Mouse (Mus musculus): ENCODE measurements at regions not wholly inside any gene's neighbourhood (a gene's known extent, or its start where the extent isn't known, plus 50 kb on each side); places are given as distances from the start of the nearest gene placed in this dataset.
A peak's percentile ranks its signal among the peaks of the same experiment; 100 is the strongest.
"Not testable (repeated sequence)": the region's sequence is repeated elsewhere in the genome, so short reads cannot be mapped to it uniquely, and the experiment has no call there.

- peaks cover 6% of the 10 kb centered on the region for H3K9me3 ChIP-seq
- no peak overlapping the region for H3K4me2 ChIP-seq (replicated peaks)
- no peaks in the 10 kb centered on the region for H3K27me3 ChIP-seq
- H3K4me3 ChIP-seq = no peak overlapping the region
- ATAC-seq (ENCODE audit: low FRiP score, low read depth) = no peak
- H3K4me1 ChIP-seq = peaks cover 19% of the 10 kb centered on the region; the same call in 1 of the 2 replicates
- no peaks in the 10 kb centered on the region for H3K36me3 ChIP-seq
- H3K27ac ChIP-seq = no peak overlapping the region
- H3K9ac ChIP-seq = no peak overlapping the region
- WGBS = 71% methylated on average over 1 of the region's 1 CpGs
Measured at GRCm38 (mm10) chr6:31130522-31130921, 171.6 kb upstream of the Klf14 start.

DNA sequence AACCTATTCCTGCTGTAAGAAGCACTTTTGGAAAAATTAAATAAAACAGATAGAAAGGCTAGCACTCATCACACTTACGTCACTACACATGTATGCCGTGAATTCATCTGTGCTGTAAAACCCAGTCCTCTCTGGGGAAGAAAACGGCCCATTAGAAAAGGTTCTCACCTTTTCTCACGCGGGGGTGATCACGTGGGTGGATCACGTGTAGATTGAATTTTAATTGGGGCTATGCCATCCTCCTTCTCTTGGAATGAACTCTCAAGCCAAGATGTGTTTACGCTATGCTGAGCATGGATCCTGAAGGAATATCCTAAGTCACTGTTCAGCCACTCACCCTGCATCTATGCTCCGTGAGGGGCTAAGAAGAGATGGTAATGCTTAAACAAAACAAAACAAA, 172.8 kb upstream of the Klf14 start:
- 72% methylated on average over 9 of the region's 9 CpGs for WGBS
- ATAC-seq (ENCODE audit: low FRiP score, low read depth) = no peak
- Histone ChIP-seq H3K4me3 (no peak overlapping the region), H3K36me3 (no peaks in the 10 kb centered on the region), H3K9me3 (peaks cover 6% of the 10 kb centered on the region), H3K27me3 (no peaks in the 10 kb centered on the region), H3K4me2 (replicated peaks) (no peak overlapping the region), H3K27ac (no peak overlapping the region), H3K9ac (no peak overlapping the region), H3K4me1 (0 out of 2 replicates have a peak, but pooled peaks cover 15% of the 10 kb centered on the region)

DNA sequence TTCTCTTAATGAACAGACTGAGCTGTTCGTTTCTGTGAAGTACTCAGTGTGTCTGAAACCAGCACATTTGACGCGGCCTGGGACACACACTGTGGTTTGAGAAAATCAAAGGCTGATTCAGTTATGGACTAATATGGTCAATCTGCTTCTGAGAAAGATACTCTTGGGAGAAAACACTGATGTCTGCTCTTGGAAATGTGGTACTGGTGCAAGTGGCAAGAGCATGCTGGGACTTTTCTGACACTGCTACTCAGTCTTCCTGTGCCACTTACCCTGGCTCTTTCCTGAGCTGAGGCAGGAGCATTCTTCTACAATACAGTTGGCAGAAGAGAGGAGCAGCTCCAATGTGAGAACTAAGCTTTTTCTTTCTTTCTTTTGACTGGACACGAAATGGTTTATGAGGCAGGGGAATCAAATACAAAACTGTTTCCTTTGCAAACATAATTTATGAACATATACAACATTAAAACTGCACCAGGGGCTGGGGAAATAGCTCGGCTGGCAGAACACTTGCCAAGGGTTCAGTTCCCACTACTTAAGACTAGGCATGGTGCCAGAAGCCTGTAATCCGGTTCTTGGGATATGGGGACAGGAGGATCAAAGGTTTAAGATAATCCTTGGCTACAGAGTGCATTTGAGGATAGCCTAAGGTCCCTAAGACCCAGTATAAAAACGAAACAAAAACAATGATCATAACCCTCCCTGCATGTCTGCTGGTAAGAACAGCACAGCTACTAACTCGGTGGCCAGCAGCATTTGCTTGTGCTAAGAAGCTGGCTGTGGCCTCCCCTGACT, 173.7 kb upstream of the Klf14 start:
- Histone ChIP-seq H3K9ac (no peak overlapping the region), H3K4me1 (0 out of 2 replicates have a peak, but pooled peaks cover 15% of the 10 kb centered on the region), H3K4me3 (no peak overlapping the region), H3K36me3 (no peaks in the 10 kb centered on the region), H3K4me2 (replicated peaks) (no peak overlapping the region), H3K9me3 (peaks cover 6% of the 10 kb centered on the region), H3K27ac (no peak overlapping the region; the same call in 1 of the 2 replicates), H3K27me3 (no peaks in the 10 kb centered on the region)
- WGBS = 68% methylated on average over 8 of the region's 8 CpGs
- no peak for ATAC-seq (ENCODE audit: low FRiP score, low read depth)

DNA sequence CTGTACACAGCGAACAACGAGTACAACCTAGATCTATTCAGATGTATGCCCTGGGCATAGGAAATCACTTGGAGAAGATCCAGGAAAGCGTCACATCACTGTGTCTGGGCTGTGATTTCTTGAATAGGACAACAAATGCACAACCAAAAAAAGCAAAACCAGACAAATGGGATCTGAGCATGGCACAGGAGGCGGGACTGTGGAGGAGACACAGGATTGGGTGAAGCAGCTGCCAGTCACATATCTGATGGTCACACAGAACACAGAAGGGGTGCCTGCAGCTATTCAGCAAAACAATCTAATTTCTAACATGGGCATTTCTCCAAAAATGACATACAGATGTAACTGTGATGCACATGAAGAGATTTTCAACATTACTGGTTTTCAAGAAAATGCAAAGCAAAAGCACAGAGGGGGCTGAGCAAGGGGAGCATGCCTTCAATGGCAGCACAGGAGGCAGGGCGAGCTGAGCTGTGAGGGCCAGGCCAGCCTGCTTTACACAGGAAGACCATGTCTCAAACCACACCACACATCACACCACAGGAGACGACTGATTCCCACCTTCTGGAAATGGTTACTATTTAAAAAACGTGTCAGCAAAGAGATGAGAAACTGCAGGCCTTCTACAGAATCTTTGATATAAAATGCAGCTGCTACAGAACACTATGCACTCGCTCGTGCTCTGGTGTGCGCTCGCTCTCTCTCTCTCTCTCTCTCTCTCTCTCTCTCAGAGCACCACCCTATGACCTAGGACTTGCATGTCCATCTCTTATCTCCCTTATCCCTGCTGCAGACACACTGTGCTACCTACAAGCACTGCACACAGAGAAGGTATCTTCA, 175.2 kb upstream of the Klf14 start:
- Histone ChIP-seq H3K9me3 (peaks cover 6% of the 10 kb centered on the region), H3K9ac (no peak overlapping the region), H3K4me1 (0 out of 2 replicates have a peak, but pooled peaks cover 15% of the 10 kb centered on the region), H3K36me3 (no peaks in the 10 kb centered on the region), H3K4me3 (no peak overlapping the region), H3K27ac (peak overlapping the region; percentile 44; the same call in 1 of the 2 replicates), H3K27me3 (no peaks in the 10 kb centered on the region), H3K4me2 (replicated peaks) (no peak overlapping the region)
- 73% methylated on average over 11 of the region's 11 CpGs for WGBS
- ATAC-seq (ENCODE audit: low FRiP score, low read depth) = no peak

DNA sequence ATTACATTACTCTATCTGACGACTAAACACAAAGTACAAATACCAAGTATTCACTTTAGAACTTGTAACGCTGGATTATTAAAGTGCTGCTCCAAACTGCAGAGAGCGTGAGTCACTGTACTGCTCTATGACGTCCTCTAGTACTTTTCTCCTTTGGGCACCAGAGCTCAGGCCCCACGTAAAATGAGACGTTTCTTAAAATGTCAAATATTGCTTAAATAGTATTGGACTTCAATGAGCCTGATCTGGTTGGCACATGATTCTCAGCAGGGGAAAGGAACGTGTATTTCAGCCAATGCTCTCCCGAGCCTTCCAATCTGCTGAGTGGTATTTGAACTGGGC, 175.8 kb upstream of the Klf14 start:
- H3K36me3 ChIP-seq = no peaks in the 10 kb centered on the region
- WGBS = 67% methylated on average over 8 of the region's 8 CpGs
- H3K4me3 ChIP-seq = no peak overlapping the region
- H3K4me1 ChIP-seq = 0 out of 2 replicates have a peak, but pooled peaks cover 15% of the 10 kb centered on the region
- H3K9ac ChIP-seq = no peak overlapping the region
- H3K4me2 ChIP-seq (replicated peaks) = no peak overlapping the region
- H3K9me3 ChIP-seq = peaks cover 6% of the 10 kb centered on the region
- no peaks in the 10 kb centered on the region for H3K27me3 ChIP-seq
- H3K27ac ChIP-seq = peak overlapping the region; percentile 44; the same call in 1 of the 2 replicates
- no peak for ATAC-seq (ENCODE audit: low FRiP score, low read depth)

- no peak for ATAC-seq (ENCODE audit: low FRiP score, low read depth)
- H3K4me2 ChIP-seq (replicated peaks) = no peak overlapping the region
- H3K27ac ChIP-seq = no peak overlapping the region
- 0 out of 2 replicates have a peak, but pooled peaks cover 15% of the 10 kb centered on the region for H3K4me1 ChIP-seq
- no peaks in the 10 kb centered on the region for H3K27me3 ChIP-seq
- H3K36me3 ChIP-seq = no peaks in the 10 kb centered on the region
- H3K9me3 ChIP-seq = peaks cover 6% of the 10 kb centered on the region
- WGBS = 88% methylated on average over 6 of the region's 6 CpGs
- no peak overlapping the region for H3K4me3 ChIP-seq
- no peak overlapping the region for H3K9ac ChIP-seq
Measured at GRCm38 (mm10) chr6:31135580-31135979, 176.7 kb upstream of the Klf14 start.

GRCm38 (mm10) chr6:31136895-31137294, 178.0 kb upstream of the Klf14 start:
- WGBS = 57% methylated on average over 4 of the region's 4 CpGs
- Histone ChIP-seq H3K27me3 (no peaks in the 10 kb centered on the region), H3K4me1 (0 out of 2 replicates have a peak, but pooled peaks cover 15% of the 10 kb centered on the region), H3K9ac (no peak overlapping the region), H3K36me3 (no peaks in the 10 kb centered on the region), H3K4me3 (no peak overlapping the region), H3K4me2 (replicated peaks) (no peak overlapping the region), H3K27ac (no peak overlapping the region), H3K9me3 (peaks cover 6% of the 10 kb centered on the region)
- ATAC-seq (ENCODE audit: low FRiP score, low read depth) = no peak

DNA sequence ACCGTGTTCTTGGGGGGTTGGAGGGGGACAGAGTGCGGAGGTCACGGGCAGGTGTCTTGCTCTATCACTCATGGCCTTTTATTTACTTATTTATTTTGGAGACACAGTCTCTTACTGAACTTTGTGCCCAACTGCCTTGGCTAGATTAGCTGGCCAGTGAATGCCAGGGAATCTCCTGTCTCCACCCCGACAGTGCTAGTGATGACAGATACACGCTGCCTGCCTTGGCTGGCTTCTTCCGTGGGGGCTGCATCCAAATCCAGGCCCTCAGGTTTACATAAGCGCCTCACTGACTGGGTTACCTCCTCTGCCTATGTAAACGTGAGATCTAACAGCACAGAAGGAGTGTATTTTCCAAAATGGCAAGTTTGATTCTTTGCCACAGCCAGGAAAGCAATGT, 178.5 kb upstream of the Klf14 start:
- Histone ChIP-seq H3K4me2 (replicated peaks) (no peak overlapping the region), H3K9me3 (peaks cover 6% of the 10 kb centered on the region), H3K36me3 (no peaks in the 10 kb centered on the region), H3K27ac (no peak overlapping the region), H3K9ac (no peak overlapping the region), H3K4me1 (0 out of 2 replicates have a peak, but pooled peaks cover 15% of the 10 kb centered on the region), H3K4me3 (no peak overlapping the region), H3K27me3 (no peaks in the 10 kb centered on the region)
- 89% methylated on average over 8 of the region's 8 CpGs for WGBS
- no peak for ATAC-seq (ENCODE audit: low FRiP score, low read depth)

- 84% methylated on average over 9 of the region's 9 CpGs for WGBS
Measured at GRCm38 (mm10) chr6:31140000-31140399, 181.1 kb upstream of the Klf14 start.

DNA sequence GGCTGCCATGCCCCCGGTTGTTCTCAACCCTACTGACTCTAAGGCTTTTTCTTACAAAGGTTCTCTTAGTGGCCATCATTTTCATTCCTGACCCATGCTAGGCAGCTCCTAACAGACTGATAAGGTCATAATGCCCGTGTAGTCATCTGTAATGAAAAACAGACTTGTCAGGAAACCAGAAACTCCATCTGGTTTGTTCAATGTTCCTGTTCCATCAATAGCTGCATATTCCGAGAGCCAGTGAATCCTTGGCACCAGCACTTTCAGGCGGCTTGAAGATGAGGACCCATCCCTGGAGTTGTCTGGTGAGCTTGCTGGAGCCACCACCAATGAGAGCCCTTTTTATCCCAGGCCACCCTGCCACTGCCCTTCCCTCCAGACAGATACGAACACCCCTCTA, 181.7 kb upstream of the Klf14 start:
- WGBS = 68% methylated on average over 5 of the region's 5 CpGs
- Histone ChIP-seq H3K36me3 (no peaks in the 10 kb centered on the region), H3K9ac (no peak overlapping the region), H3K27me3 (no peaks in the 10 kb centered on the region), H3K4me2 (replicated peaks) (no peak overlapping the region), H3K9me3 (no peaks in the 10 kb centered on the region), H3K4me3 (no peak overlapping the region), H3K27ac (no peak overlapping the region), H3K4me1 (no peaks in the 10 kb centered on the region)
- no peak for ATAC-seq (ENCODE audit: low FRiP score, low read depth)

More at GRCm38 (mm10) chr6:31140000-31140399, 181.1 kb upstream of the Klf14 start:
- H3K36me3 ChIP-seq = no peaks in the 10 kb centered on the region
- ATAC-seq (ENCODE audit: low FRiP score, low read depth) = no peak
- no peak overlapping the region for H3K4me2 ChIP-seq (replicated peaks)
- H3K4me1 ChIP-seq = 0 out of 2 replicates have a peak, but pooled peaks cover 2% of the 10 kb centered on the region
- H3K9me3 ChIP-seq = no peaks in the 10 kb centered on the region
- no peak overlapping the region for H3K9ac ChIP-seq
- H3K4me3 ChIP-seq = no peak overlapping the region
- no peaks in the 10 kb centered on the region for H3K27me3 ChIP-seq
- H3K27ac ChIP-seq = no peak overlapping the region

- Histone ChIP-seq H3K9ac (no peak overlapping the region), H3K9me3 (no peaks in the 10 kb centered on the region), H3K27ac (no peak overlapping the region), H3K36me3 (no peaks in the 10 kb centered on the region), H3K4me1 (peaks cover 1% of the 10 kb centered on the region; the same call in 1 of the 2 replicates), H3K4me3 (no peak overlapping the region), H3K4me2 (replicated peaks) (no peak overlapping the region), H3K27me3 (no peaks in the 10 kb centered on the region)
- no peak for ATAC-seq (ENCODE audit: low FRiP score, low read depth)
- 65% methylated on average over 6 of the region's 6 CpGs for WGBS
Measured at GRCm38 (mm10) chr6:31141486-31141885, 182.6 kb upstream of the Klf14 start.

DNA sequence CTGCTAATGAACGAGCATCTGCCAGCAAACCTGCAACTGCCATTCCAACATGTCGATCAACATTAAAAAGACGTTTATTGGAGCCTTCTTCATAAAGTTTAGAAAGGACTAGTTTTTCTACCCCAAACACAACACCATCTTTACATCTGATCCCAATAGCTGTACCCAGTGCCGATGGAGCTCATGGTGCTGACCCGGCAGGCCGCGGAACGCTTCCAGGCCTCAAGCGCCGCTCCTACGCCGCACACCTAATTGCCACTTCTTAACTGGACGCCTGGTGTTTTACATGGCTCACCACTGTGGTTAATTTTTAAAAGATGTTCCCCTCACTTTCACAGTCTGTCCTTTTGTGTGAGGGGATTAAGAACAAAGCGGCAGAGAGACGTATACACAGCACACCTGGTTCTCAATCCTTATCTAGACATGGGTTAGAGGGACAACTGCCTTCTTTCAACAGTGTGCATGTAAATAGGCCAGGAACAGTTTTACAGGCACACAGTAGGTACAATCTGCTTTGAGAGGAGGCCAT, 183.7 kb upstream of the Klf14 start:
- not testable (repeated sequence) for H3K4me1 ChIP-seq; ATAC-seq (ENCODE audit: low FRiP score, low read depth); H3K9me3 ChIP-seq; H3K36me3 ChIP-seq; H3K9ac ChIP-seq; H3K4me2 ChIP-seq (replicated peaks); H3K4me3 ChIP-seq; H3K27me3 ChIP-seq; H3K27ac ChIP-seq
- WGBS = 60% methylated on average over 15 of the region's 15 CpGs

All from limb, embryonic 13.5 days (tissue).